Mouse (Mus musculus) liver, embryonic 13.5 days (tissue): ENCODE measurements at regions not wholly inside any gene's neighbourhood (a gene's known extent, or its start where the extent isn't known, plus 50 kb on each side); places are given as distances from the start of the nearest gene placed in this dataset.

ENCODE experiments used
- ATAC-seq: fragments of 200-750 bp; cut with Nextera tagmentation; 2 replicates; pipeline ENCODE4 v1.8.0; 2017; ENCODE audit warnings: low read depth, mild to moderate bottlenecking, moderate number of reproducible peaks, moderate library complexity
- DNase-seq: peaks from one replicate; pipeline ENCODE4 v3.0.0; 2022
- H3K27ac ChIP-seq: fragments of 300-500 bp; sonication (generic); 2 replicates; pipeline ENCODE4 v1.5.1; 2015; ENCODE audit warnings: moderate library complexity, mild to moderate bottlenecking, inconsistent platforms
- H3K27me3 ChIP-seq: fragments of 300-500 bp; sonication (generic); 2 replicates; pipeline ENCODE4 v1.6.1; 2015; ENCODE audit warnings: mild to moderate bottlenecking, inconsistent platforms
- H3K36me3 ChIP-seq: fragments of 300-500 bp; sonication (generic); 2 replicates; pipeline ENCODE4 v1.6.1; 2015; ENCODE audit warnings: mild to moderate bottlenecking, inconsistent platforms
- H3K4me1 ChIP-seq: fragments of 300-500 bp; sonication (generic); replicated peaks from 2 replicates; pipeline ENCODE4 v1.6.1; 2015; ENCODE audit warnings: inconsistent platforms
- H3K4me2 ChIP-seq: fragments of 300-500 bp; sonication (generic); 2 replicates; pipeline ENCODE4 v1.6.1; 2015; ENCODE audit warnings: inconsistent platforms, mild to moderate bottlenecking, moderate library complexity
- H3K4me3 ChIP-seq: fragments of 300-500 bp; sonication (generic); replicated peaks from 2 replicates; pipeline ENCODE4 v1.5.1; 2015; ENCODE audit warnings: mild to moderate bottlenecking, inconsistent platforms
- H3K9ac ChIP-seq: fragments of 300-500 bp; sonication (generic); 2 replicates; pipeline ENCODE4 v1.6.1; 2015; ENCODE audit warnings: mild to moderate bottlenecking, inconsistent platforms
- H3K9me3 ChIP-seq: fragments of 300-500 bp; sonication (generic); replicated peaks from 2 replicates; pipeline ENCODE4 v1.6.1; 2016; ENCODE audit warnings: inconsistent platforms
- WGBS: fragments of 180-500 bp; shearing (Covaris S2); methylation state at CpG from one replicate; pipeline ENCODE4 v1.1.7; 2015; ENCODE audit not compliant: insufficient replicate concordance; 5-methylcytosine and 5-hydroxymethylcytosine counted together

- ATAC-seq = no peak
- Histone ChIP-seq H3K4me2 (no peak overlapping the region), H3K27ac (no peak overlapping the region), H3K4me3 (no peak overlapping the region), H3K4me1 (no peaks in the 10 kb centered on the region), H3K27me3 (no peaks in the 10 kb centered on the region), H3K36me3 (no peaks in the 10 kb centered on the region), H3K9ac (no peak overlapping the region), H3K9me3 (no peaks in the 10 kb centered on the region)
- DNase-seq = no peak
- 74% methylated on average over 1 of the region's 1 CpGs for WGBS
Observed at GRCm38 (mm10) chr14:36819826-36820225, 148.8 kb downstream of the Ccser2 start.

- Histone ChIP-seq H3K36me3 (no peaks in the 10 kb centered on the region), H3K27ac (no peak overlapping the region), H3K9ac (no peak overlapping the region), H3K9me3 (no peaks in the 10 kb centered on the region), H3K27me3 (no peaks in the 10 kb centered on the region), H3K4me2 (no peak overlapping the region), H3K4me3 (no peak overlapping the region), H3K4me1 (no peaks in the 10 kb centered on the region)
- ATAC-seq (no peak), DNase-seq (no peak)
- WGBS = 62% methylated on average over 2 of the region's 3 CpGs
Observed at GRCm38 (mm10) chr14:36802418-36802817, 166.2 kb downstream of the Ccser2 start.

- no peaks in the 10 kb centered on the region for H3K9me3 ChIP-seq
- DNase-seq = no peak
- H3K27me3 ChIP-seq = no peaks in the 10 kb centered on the region
- WGBS = 45% methylated on average over 1 of the region's 1 CpGs
- no peak overlapping the region for H3K4me2 ChIP-seq
- ATAC-seq = no peak
- no peak overlapping the region for H3K27ac ChIP-seq
- H3K9ac ChIP-seq = no peak overlapping the region
- no peaks in the 10 kb centered on the region for H3K4me1 ChIP-seq
- H3K36me3 ChIP-seq = no peaks in the 10 kb centered on the region
- no peak overlapping the region for H3K4me3 ChIP-seq
Observed at GRCm38 (mm10) chr14:36799820-36800219, 168.8 kb downstream of the Ccser2 start.

- no peaks in the 10 kb centered on the region for H3K9me3 ChIP-seq
- H3K9ac ChIP-seq = no peak overlapping the region
- H3K36me3 ChIP-seq = no peaks in the 10 kb centered on the region
- H3K27me3 ChIP-seq = no peaks in the 10 kb centered on the region
- peak; percentile 70 for ATAC-seq
- no peak for DNase-seq
- H3K4me1 ChIP-seq = no peaks in the 10 kb centered on the region
- H3K27ac ChIP-seq = no peak overlapping the region
- H3K4me3 ChIP-seq = no peak overlapping the region
- 55% methylated on average over 2 of the region's 2 CpGs for WGBS
- no peak overlapping the region for H3K4me2 ChIP-seq
Observed at GRCm38 (mm10) chr14:36781882-36782281, 186.7 kb downstream of the Ccser2 start.

- no peak for DNase-seq
- Histone ChIP-seq H3K36me3 (no peaks in the 10 kb centered on the region), H3K27ac (no peak overlapping the region), H3K9ac (no peak overlapping the region), H3K9me3 (no peaks in the 10 kb centered on the region), H3K27me3 (no peaks in the 10 kb centered on the region), H3K4me1 (no peaks in the 10 kb centered on the region), H3K4me2 (no peak overlapping the region), H3K4me3 (no peak overlapping the region)
- ATAC-seq = no peak
- 29% methylated on average over 1 of the region's 1 CpGs for WGBS
Observed at GRCm38 (mm10) chr14:36778956-36779355, 189.6 kb downstream of the Ccser2 start.

GRCm38 (mm10) chr14:36774349-36774748, 194.2 kb downstream of the Ccser2 start:
- Histone ChIP-seq H3K4me1 (no peaks in the 10 kb centered on the region), H3K27me3 (no peaks in the 10 kb centered on the region), H3K9me3 (no peaks in the 10 kb centered on the region), H3K4me2 (no peak overlapping the region), H3K36me3 (no peaks in the 10 kb centered on the region), H3K27ac (no peak overlapping the region), H3K9ac (no peak overlapping the region), H3K4me3 (no peak overlapping the region)
- no peak for DNase-seq
- WGBS = 55% methylated on average over 3 of the region's 3 CpGs
- no peak for ATAC-seq

GRCm38 (mm10) chr14:36764377-36764776, 204.2 kb downstream of the Ccser2 start:
- no peak for DNase-seq
- H3K27ac ChIP-seq = no peak overlapping the region
- no peak overlapping the region for H3K9ac ChIP-seq
- 52% methylated on average over 4 of the region's 4 CpGs for WGBS
- ATAC-seq = no peak
- H3K36me3 ChIP-seq = no peaks in the 10 kb centered on the region
- no peaks in the 10 kb centered on the region for H3K4me1 ChIP-seq
- H3K4me2 ChIP-seq = no peak overlapping the region
- H3K4me3 ChIP-seq = no peak overlapping the region
- H3K27me3 ChIP-seq = no peaks in the 10 kb centered on the region
- no peaks in the 10 kb centered on the region for H3K9me3 ChIP-seq

GRCm38 (mm10) chr14:36756056-36756455, 212.5 kb downstream of the Ccser2 start:
- H3K9me3 ChIP-seq = no peaks in the 10 kb centered on the region
- WGBS = 65% methylated on average over 6 of the region's 6 CpGs
- no peak overlapping the region for H3K9ac ChIP-seq
- H3K27me3 ChIP-seq = no peaks in the 10 kb centered on the region
- ATAC-seq = no peak
- no peak overlapping the region for H3K4me2 ChIP-seq
- H3K36me3 ChIP-seq = no peaks in the 10 kb centered on the region
- H3K4me3 ChIP-seq = no peak overlapping the region
- H3K27ac ChIP-seq = no peak overlapping the region
- DNase-seq = no peak
- H3K4me1 ChIP-seq = no peaks in the 10 kb centered on the region

GRCm38 (mm10) chr14:36748130-36748883, 220.3 kb downstream of the Ccser2 start:
- ATAC-seq (no peak), DNase-seq (no peak)
- H3K27ac ChIP-seq = no peak overlapping the region
- H3K9ac ChIP-seq = no peak overlapping the region
- 72% methylated on average over 6 of the region's 6 CpGs for WGBS
- no peaks in the 10 kb centered on the region for H3K4me1 ChIP-seq
- no peaks in the 10 kb centered on the region for H3K27me3 ChIP-seq
- H3K4me2 ChIP-seq = no peak overlapping the region
- H3K9me3 ChIP-seq = no peaks in the 10 kb centered on the region
- no peaks in the 10 kb centered on the region for H3K36me3 ChIP-seq
- H3K4me3 ChIP-seq = no peak overlapping the region

- H3K4me1 ChIP-seq = no peaks in the 10 kb centered on the region
- no peak overlapping the region for H3K27ac ChIP-seq
- WGBS = 60% methylated on average over 8 of the region's 8 CpGs
- ATAC-seq = no peak
- H3K4me2 ChIP-seq = no peak overlapping the region
- H3K36me3 ChIP-seq = no peaks in the 10 kb centered on the region
- no peak overlapping the region for H3K9ac ChIP-seq
- no peak overlapping the region for H3K4me3 ChIP-seq
- no peaks in the 10 kb centered on the region for H3K27me3 ChIP-seq
- no peak for DNase-seq
- H3K9me3 ChIP-seq = no peaks in the 10 kb centered on the region
Observed at GRCm38 (mm10) chr14:36731095-36731494, 237.5 kb downstream of the Ccser2 start.

- 61% methylated on average over 6 of the region's 6 CpGs for WGBS
- H3K9me3 ChIP-seq = no peaks in the 10 kb centered on the region
- no peaks in the 10 kb centered on the region for H3K4me1 ChIP-seq
- H3K9ac ChIP-seq = no peak overlapping the region
- H3K4me2 ChIP-seq = no peak overlapping the region
- no peaks in the 10 kb centered on the region for H3K36me3 ChIP-seq
- ATAC-seq (no peak), DNase-seq (no peak)
- H3K27me3 ChIP-seq = no peaks in the 10 kb centered on the region
- H3K27ac ChIP-seq = no peak overlapping the region
- H3K4me3 ChIP-seq = no peak overlapping the region
Observed at GRCm38 (mm10) chr14:36726092-36726491, 242.5 kb downstream of the Ccser2 start.

- no peaks in the 10 kb centered on the region for H3K36me3 ChIP-seq
- ATAC-seq = peak; percentile 88
- WGBS = 33% methylated on average over 2 of the region's 2 CpGs
- no peaks in the 10 kb centered on the region for H3K27me3 ChIP-seq
- peaks cover 10% of the 10 kb centered on the region for H3K4me1 ChIP-seq
- H3K27ac ChIP-seq = no peak overlapping the region
- no peak overlapping the region for H3K4me3 ChIP-seq
- H3K9me3 ChIP-seq = no peaks in the 10 kb centered on the region
- H3K4me2 ChIP-seq = no peak overlapping the region
- no peak overlapping the region for H3K9ac ChIP-seq
- no peak for DNase-seq
Observed at GRCm38 (mm10) chr14:36715684-36716083, 252.9 kb downstream of the Ccser2 start.
